Mouse (Mus musculus) C2C12 (cell line): ENCODE results near the gene Vars. TPM values are rescaled to one million over a fixed set of nuclear protein-coding genes. Genes with fewer than 3 reads are reported as not detected.

Experiments
- H3K27me3 ChIP-seq: one replicate; pipeline ENCODE4 v1.6.1; 2011; ENCODE audit not compliant: control insufficient read depth, insufficient read depth, insufficient read length
- H3K36me3 ChIP-seq: one replicate; pipeline ENCODE4 v1.6.1; 2011; ENCODE audit not compliant: control insufficient read depth, insufficient read depth
- H3K4me3 ChIP-seq: one replicate; pipeline ENCODE4 v1.5.1; 2011; ENCODE audit warnings: mild to moderate bottlenecking, control low read depth; ENCODE audit not compliant: poor library complexity, insufficient read depth, severe bottlenecking
- H3K79me2 ChIP-seq: one replicate; pipeline ENCODE4 v1.6.1; 2011; ENCODE audit not compliant: control insufficient read depth, insufficient read depth
- H3K79me3 ChIP-seq: one replicate; pipeline ENCODE4 v1.6.1; 2011; ENCODE audit warnings: low read depth, control low read depth
- H3ac ChIP-seq: one replicate; pipeline ENCODE3; 2011; ENCODE audit warnings: low read depth; ENCODE audit not compliant: control insufficient read depth, insufficient read length
- CEBPB ChIP-seq: IDR thresholded peaks from one replicate; pipeline ENCODE4 v1.6.1; 2011; ENCODE audit warnings: low read depth, mild to moderate bottlenecking, control low read depth, moderate library complexity
- CTCF ChIP-seq: IDR thresholded peaks from one replicate; pipeline ENCODE4 v1.5.1; 2011; ENCODE audit not compliant: control insufficient read depth, insufficient read depth, insufficient read length
- FOSL1 ChIP-seq: IDR thresholded peaks from one replicate; pipeline ENCODE4 v1.8.0; 2011; ENCODE audit warnings: mild to moderate bottlenecking, low read length; ENCODE audit not compliant: poor library complexity, insufficient read depth, severe bottlenecking
- MAX ChIP-seq: IDR thresholded peaks from one replicate; pipeline ENCODE4 v1.6.1; 2011; ENCODE audit warnings: mild to moderate bottlenecking, control low read depth
- MYOD1 ChIP-seq: IDR thresholded peaks from one replicate; pipeline ENCODE4 v1.6.1; 2011; ENCODE audit warnings: low read depth; ENCODE audit not compliant: control insufficient read depth, insufficient read length
- MYOG ChIP-seq: IDR thresholded peaks from one replicate; pipeline ENCODE4 v1.6.1; 2011; ENCODE audit not compliant: control insufficient read depth, insufficient read length; ENCODE audit errors: extremely low read depth
- USF1 ChIP-seq: IDR thresholded peaks from one replicate; pipeline ENCODE4 v1.6.1; 2011; ENCODE audit warnings: low read depth, mild to moderate bottlenecking, control low read depth, moderate library complexity
- polyA plus RNA-seq: library from polyadenylated mRNA; unstranded; fragments of >200 nt; fragmentation: generic; extraction: Trizol; gene quantifications from one replicate; pipeline ENCODE4 v1.2.1, GENCODE M21; 2012; ENCODE audit warnings: missing spikeins

Gene Vars
- polyA plus RNA-seq, 1 experiment = 214 TPM

GRCm38 (mm10) chr17:35021842-35022477 is 21.2 kb downstream of the Vars start:
- no peaks in the 10 kb centered on the region for H3K79me2 ChIP-seq
- H3K36me3 ChIP-seq = no peaks in the 10 kb centered on the region
- no peaks in the 10 kb centered on the region for H3K79me3 ChIP-seq
- no peak overlapping the region for H3K4me3 ChIP-seq
- no peaks in the 10 kb centered on the region for H3K27me3 ChIP-seq
- H3ac ChIP-seq = no peak overlapping the region
- no peak for TF ChIP-seq MYOG
- no peak for TF ChIP-seq CEBPB

DNA sequence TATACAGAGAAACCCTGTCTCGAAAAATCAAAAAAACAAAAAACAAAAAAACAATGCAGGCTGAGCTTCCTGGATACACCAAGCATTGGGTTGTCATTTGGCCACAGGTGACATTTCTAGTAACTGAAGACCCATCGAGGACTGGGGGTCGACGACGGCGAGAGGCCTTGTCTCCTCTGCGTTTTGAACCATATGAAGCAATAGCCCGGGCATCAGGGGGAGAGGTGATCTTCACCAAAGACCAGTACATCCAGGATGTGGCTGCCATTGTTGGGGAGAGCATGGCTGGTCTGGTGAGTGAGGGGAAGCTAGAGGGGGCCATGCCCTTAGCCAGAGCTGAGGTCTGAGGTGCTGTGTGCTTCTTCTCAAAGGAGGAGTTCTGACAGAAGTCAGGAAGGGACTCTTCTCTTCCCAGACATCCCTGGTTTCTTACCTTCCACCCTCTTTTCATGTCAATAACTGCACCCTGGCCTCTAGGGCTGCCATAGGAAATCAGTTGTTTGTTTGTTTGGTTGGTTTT is 21.8 kb downstream of the Vars start:
- TF ChIP-seq FOSL1 (no peak), USF1 (no peak), CEBPB (no peak), MYOG (no peak), CTCF (no peak), MYOD1 (no peak), MAX (no peak)
- H3K36me3 ChIP-seq = no peaks in the 10 kb centered on the region
- H3K79me2 ChIP-seq = no peaks in the 10 kb centered on the region
- no peaks in the 10 kb centered on the region for H3K27me3 ChIP-seq
- no peak overlapping the region for H3K4me3 ChIP-seq
- H3ac ChIP-seq = no peak overlapping the region
- no peaks in the 10 kb centered on the region for H3K79me3 ChIP-seq

DNA sequence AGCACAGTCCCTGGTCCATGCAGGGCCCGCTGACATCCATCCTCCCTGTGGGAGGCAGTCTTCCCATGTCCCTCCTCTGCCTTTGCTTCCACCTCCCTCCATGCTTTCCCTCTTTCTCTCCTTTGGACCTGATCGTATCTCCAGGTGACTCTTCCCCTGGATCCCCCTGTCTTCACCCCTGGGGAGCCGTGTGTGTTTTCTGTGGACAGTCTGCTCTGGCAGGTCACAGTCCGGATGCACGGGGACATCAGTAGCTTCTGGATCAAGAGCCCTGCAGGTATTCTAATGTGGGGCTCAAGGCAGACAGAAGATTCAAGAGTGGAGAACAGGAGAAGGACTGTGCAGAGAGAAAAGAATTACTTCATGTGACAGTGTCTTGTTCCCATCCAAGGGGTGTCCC is 22.4 kb downstream of the Vars start:
- H3K79me2 ChIP-seq = no peaks in the 10 kb centered on the region
- H3K27me3 ChIP-seq = no peaks in the 10 kb centered on the region
- TF ChIP-seq CTCF (no peak), MYOD1 (no peak), FOSL1 (no peak), MYOG (no peak), MAX (no peak), USF1 (no peak), CEBPB (no peak)
- H3K4me3 ChIP-seq = no peak overlapping the region
- no peaks in the 10 kb centered on the region for H3K36me3 ChIP-seq
- H3ac ChIP-seq = no peak overlapping the region
- no peaks in the 10 kb centered on the region for H3K79me3 ChIP-seq

GRCm38 (mm10) chr17:35023756-35024155 is 23.0 kb downstream of the Vars start:
- no peak for TF ChIP-seq USF1
- no peak for TF ChIP-seq MYOD1
- TF ChIP-seq CEBPB = no peak
- TF ChIP-seq CTCF = no peak
- no peak for TF ChIP-seq FOSL1
- TF ChIP-seq MYOG = no peak
- no peak for TF ChIP-seq MAX

GRCm38 (mm10) chr17:35024261-35024660 is 23.5 kb downstream of the Vars start:
- Histone ChIP-seq H3K4me3 (no peak overlapping the region), H3K79me3 (no peaks in the 10 kb centered on the region), H3K36me3 (no peaks in the 10 kb centered on the region), H3K79me2 (no peaks in the 10 kb centered on the region), H3K27me3 (no peaks in the 10 kb centered on the region), H3ac (no peak overlapping the region)
- TF ChIP-seq MYOD1 = no peak
- TF ChIP-seq MAX = no peak
- TF ChIP-seq CTCF = no peak
- no peak for TF ChIP-seq CEBPB
- TF ChIP-seq MYOG = no peak
- no peak for TF ChIP-seq FOSL1
- TF ChIP-seq USF1 = no peak

More at GRCm38 (mm10) chr17:35023756-35024155, 23.0 kb downstream of the Vars start:
- Histone ChIP-seq H3K36me3 (no peaks in the 10 kb centered on the region), H3K79me3 (no peaks in the 10 kb centered on the region), H3K79me2 (no peaks in the 10 kb centered on the region), H3ac (no peak overlapping the region), H3K27me3 (no peaks in the 10 kb centered on the region), H3K4me3 (no peak overlapping the region)
